Mouse (Mus musculus) liver, embryonic 11.5 days (tissue): Measurements from ENCODE around the gene Reep6. TPM values are rescaled to one million over a fixed set of nuclear protein-coding genes. Genes with fewer than 3 reads are reported as not detected.

Source experiments
- ATAC-seq: fragments of 200-750 bp; cut with Nextera tagmentation; replicated peaks from 2 replicates; pipeline ENCODE4 v1.8.0; 2017; ENCODE audit warnings: moderate number of reproducible peaks, mild to moderate bottlenecking, moderate TSS enrichment, moderate library complexity; ENCODE audit not compliant: low FRiP score
- DNase-seq: peaks from one replicate; pipeline ENCODE4 v3.0.0-alpha.2; 2017; ENCODE audit warnings: low spot score
- H3K27ac ChIP-seq: fragments of 300-500 bp; sonication (generic); 2 replicates; pipeline ENCODE4 v1.5.1; 2014; ENCODE audit warnings: mild to moderate bottlenecking, low read depth, low read length, control low read depth
- H3K27me3 ChIP-seq: fragments of 300-500 bp; sonication (generic); replicated peaks from 2 replicates; pipeline ENCODE4 v1.6.1; 2014; ENCODE audit warnings: low read length, mixed read lengths; ENCODE audit not compliant: control insufficient read depth, insufficient read depth
- H3K36me3 ChIP-seq: fragments of 300-500 bp; sonication (generic); 2 replicates; pipeline ENCODE4 v1.6.1; 2014; ENCODE audit warnings: mild to moderate bottlenecking, low read length, moderate library complexity, mixed read lengths; ENCODE audit not compliant: control insufficient read depth, insufficient read depth
- H3K4me1 ChIP-seq: fragments of 300-500 bp; sonication (generic); replicated peaks from 2 replicates; pipeline ENCODE4 v1.6.1; 2014; ENCODE audit warnings: low read length, mixed read lengths; ENCODE audit not compliant: control insufficient read depth, insufficient read depth
- H3K4me2 ChIP-seq: fragments of 300-500 bp; sonication (generic); 2 replicates; pipeline ENCODE4 v1.6.1; 2014; ENCODE audit warnings: mild to moderate bottlenecking, control low read depth, moderate library complexity
- H3K4me3 ChIP-seq: fragments of 300-500 bp; sonication (generic); 2 replicates; pipeline ENCODE4 v1.5.1; 2014; ENCODE audit warnings: low read depth, low read length, control low read depth
- H3K9ac ChIP-seq: fragments of 300-500 bp; sonication (generic); 2 replicates; pipeline ENCODE4 v1.6.1; 2014; ENCODE audit warnings: low read depth, low read length, control low read depth
- H3K9me3 ChIP-seq: fragments of 300-500 bp; sonication (generic); 2 replicates; pipeline ENCODE4 v1.6.1; 2016; ENCODE audit warnings: low read length, inconsistent platforms, mixed read lengths; ENCODE audit not compliant: control insufficient read depth
- WGBS: fragments of 180-500 bp; shearing (Covaris S2); extraction: QIAGEN DNeasy Blood & Tissue Kit; methylation state at CpG from one replicate; pipeline ENCODE4 v1.1.7; 2014; 5-methylcytosine and 5-hydroxymethylcytosine counted together
- polyA plus RNA-seq: library from polyadenylated mRNA; unstranded; fragments of >200 nt; fragmentation: Nextera tagmentation; extraction: Ambion mirVana; gene quantifications from 2 replicates; pipeline ENCODE4 v1.2.1, GENCODE M21; 2014

The Reep6 gene
- polyA plus RNA-seq, 1 experiment from 2014 or later, result 76.1 TPM

DNA sequence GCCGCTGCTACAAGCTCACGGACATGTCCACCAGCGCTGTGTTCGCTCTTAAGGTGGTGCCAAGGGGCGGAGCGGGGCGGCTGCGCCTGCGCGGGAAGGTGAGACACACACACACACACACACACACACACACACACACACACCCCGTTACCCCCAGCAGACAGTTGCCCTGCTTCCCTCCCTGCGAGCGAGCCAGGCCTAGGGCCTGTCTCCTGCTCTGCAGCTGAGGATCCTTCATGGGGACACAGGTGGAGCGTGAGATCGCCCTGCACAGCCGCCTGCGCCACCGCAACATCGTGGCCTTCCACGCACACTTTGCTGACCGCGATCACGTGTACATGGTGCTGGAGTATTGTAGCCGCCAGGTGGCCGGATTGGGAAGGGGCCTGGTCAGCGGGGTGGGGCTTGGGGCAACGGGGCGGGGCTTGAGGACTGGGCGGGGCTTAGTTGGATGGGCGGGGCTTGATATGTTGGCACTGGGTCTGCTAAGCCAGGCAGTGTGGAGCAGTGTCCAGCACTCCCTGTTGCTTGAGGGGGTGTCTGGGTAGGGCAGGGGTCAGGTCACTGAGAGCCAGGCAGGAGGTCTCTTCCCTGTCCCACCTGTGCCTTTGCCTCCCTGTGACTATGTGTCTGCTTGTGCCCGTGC is 28.4 kb downstream of the Reep6 start:
- 0 out of 2 replicates have a peak overlapping the region, but pooled peaks have one; percentile 8 for H3K4me3 ChIP-seq
- no peaks in the 10 kb centered on the region for H3K9me3 ChIP-seq
- no peak overlapping the region for H3K27ac ChIP-seq
- DNase-seq (no peak), ATAC-seq (no peak; the same call in 1 of the 2 replicates)
- H3K36me3 ChIP-seq, result no peaks in the 10 kb centered on the region
- H3K9ac ChIP-seq, result no peak overlapping the region
- peaks cover 75% of the 10 kb centered on the region for H3K27me3 ChIP-seq
- H3K4me2 ChIP-seq, result peak overlapping the region; percentile 42
- 9% methylated on average over 31 of the region's 31 CpGs for WGBS
- peaks cover 5% of the 10 kb centered on the region for H3K4me1 ChIP-seq

GRCm38 (mm10) chr10:80363734-80364133 is 34.0 kb downstream of the Reep6 start:
- no peak for ATAC-seq

DNA sequence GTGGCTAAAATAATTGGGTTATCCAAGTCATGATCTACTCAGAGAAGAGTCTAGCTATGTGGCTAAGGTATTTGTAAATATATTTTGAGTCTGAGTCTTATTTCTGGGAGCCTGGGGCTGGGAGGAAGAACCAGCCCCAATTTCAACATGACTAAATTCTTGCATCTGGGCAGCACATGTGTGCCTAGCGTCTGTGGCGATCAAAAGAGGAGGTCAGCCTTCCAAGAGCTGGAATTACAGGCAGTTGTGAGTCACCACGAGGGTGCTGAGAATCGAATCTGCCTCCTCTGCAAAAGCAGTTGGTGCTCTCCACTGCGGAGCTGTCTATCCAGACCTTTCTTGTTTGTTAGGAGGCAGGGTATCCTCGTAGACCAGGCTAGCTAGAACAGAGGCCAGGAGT is 36.0 kb downstream of the Reep6 start:
- H3K9me3 ChIP-seq, result no peaks in the 10 kb centered on the region
- H3K4me3 ChIP-seq, result no peak overlapping the region
- H3K4me1 ChIP-seq, result no peaks in the 10 kb centered on the region
- H3K36me3 ChIP-seq, result no peaks in the 10 kb centered on the region
- no peak overlapping the region for H3K9ac ChIP-seq
- H3K27ac ChIP-seq, result no peak overlapping the region
- no peak for ATAC-seq
- no peak overlapping the region for H3K4me2 ChIP-seq
- 59% methylated on average over 6 of the region's 6 CpGs for WGBS
- peaks cover 43% of the 10 kb centered on the region for H3K27me3 ChIP-seq
- DNase-seq, result no peak

More at GRCm38 (mm10) chr10:80363734-80364133, 34.0 kb downstream of the Reep6 start:
- no peaks in the 10 kb centered on the region for H3K9me3 ChIP-seq
- H3K4me3 ChIP-seq, result no peak overlapping the region
- no peak for DNase-seq
- no peak overlapping the region for H3K4me2 ChIP-seq
- H3K27me3 ChIP-seq, result peaks cover 56% of the 10 kb centered on the region
- H3K9ac ChIP-seq, result no peak overlapping the region
- no peaks in the 10 kb centered on the region for H3K4me1 ChIP-seq
- WGBS, result 51% methylated on average over 6 of the region's 6 CpGs
- no peaks in the 10 kb centered on the region for H3K36me3 ChIP-seq
- H3K27ac ChIP-seq, result no peak overlapping the region

DNA sequence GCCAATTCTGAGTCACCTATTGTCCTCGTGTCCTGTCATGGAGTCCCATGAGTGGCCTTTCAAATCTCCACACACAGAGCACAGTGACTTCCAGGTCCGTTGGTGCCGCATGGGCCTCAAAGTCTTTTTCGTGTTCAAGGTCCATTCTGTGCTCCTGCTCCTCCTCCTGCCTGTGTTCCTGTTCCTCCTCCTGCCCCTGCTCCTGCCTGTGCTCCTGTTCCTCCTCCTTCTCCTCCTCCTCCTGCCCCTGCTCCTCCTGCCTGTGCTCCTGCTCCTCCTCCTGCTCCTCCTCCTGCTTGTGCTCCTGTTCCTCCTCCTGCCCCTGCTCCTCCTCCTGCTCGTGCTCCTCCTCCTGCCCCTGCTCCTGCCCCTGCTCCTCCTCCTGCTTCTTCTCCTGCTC is 38.2 kb downstream of the Reep6 start:
- Histone ChIP-seq H3K9me3 (no peaks in the 10 kb centered on the region), H3K4me1 (no peaks in the 10 kb centered on the region), H3K9ac (no peak overlapping the region), H3K4me3 (no peak overlapping the region), H3K27ac (no peak overlapping the region), H3K36me3 (no peaks in the 10 kb centered on the region), H3K4me2 (no peak overlapping the region), H3K27me3 (peaks cover 42% of the 10 kb centered on the region)
- DNase-seq (no peak), ATAC-seq (no peak)
- 60% methylated on average over 5 of the region's 5 CpGs for WGBS

- 78% methylated on average over 6 of the region's 6 CpGs for WGBS
- Histone ChIP-seq H3K27me3 (peaks cover 42% of the 10 kb centered on the region), H3K9me3 (no peaks in the 10 kb centered on the region), H3K4me2 (no peak overlapping the region), H3K9ac (no peak overlapping the region), H3K4me3 (no peak overlapping the region), H3K27ac (no peak overlapping the region), H3K4me1 (no peaks in the 10 kb centered on the region), H3K36me3 (no peaks in the 10 kb centered on the region)
- ATAC-seq (no peak), DNase-seq (no peak)
Observed at GRCm38 (mm10) chr10:80368392-80368791, 38.6 kb downstream of the Reep6 start.

GRCm38 (mm10) chr10:80369995-80370747 is 40.4 kb downstream of the Reep6 start:
- ATAC-seq, result no peak
- peaks cover 27% of the 10 kb centered on the region for H3K27me3 ChIP-seq

DNA sequence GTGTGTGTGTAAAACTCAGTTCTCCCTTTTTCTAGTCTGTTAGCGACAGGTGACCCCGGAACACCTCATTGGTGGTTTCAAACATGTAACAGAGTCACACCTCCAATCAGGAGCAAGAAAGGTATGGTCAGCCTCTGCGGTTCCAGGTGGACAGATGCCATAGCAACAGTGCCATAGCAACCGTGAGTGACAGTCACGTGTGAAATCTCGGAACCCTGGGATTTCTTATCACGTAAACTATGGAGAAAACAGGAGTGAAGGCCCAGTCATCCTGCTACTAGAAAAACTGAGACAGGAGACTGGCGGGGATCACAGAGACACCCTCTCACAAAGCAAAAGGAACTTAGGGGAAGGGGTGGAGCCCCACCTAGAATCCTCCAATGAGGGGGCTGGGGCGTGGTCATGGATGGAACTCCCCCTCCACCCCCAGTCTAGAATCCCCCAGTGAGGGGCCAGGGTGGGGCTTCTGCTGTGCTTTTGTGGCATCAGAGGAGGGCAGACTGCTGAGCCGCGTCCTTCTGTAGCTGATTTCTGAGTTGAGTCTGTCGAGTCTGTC is 41.7 kb downstream of the Reep6 start:
- peaks cover 18% of the 10 kb centered on the region for H3K27me3 ChIP-seq
- ATAC-seq (no peak; the same call in 1 of the 2 replicates), DNase-seq (no peak)
- no peaks in the 10 kb centered on the region for H3K36me3 ChIP-seq
- no peaks in the 10 kb centered on the region for H3K9me3 ChIP-seq
- H3K27ac ChIP-seq, result no peak overlapping the region
- no peak overlapping the region for H3K9ac ChIP-seq
- no peaks in the 10 kb centered on the region for H3K4me1 ChIP-seq
- H3K4me2 ChIP-seq, result no peak overlapping the region
- no peak overlapping the region for H3K4me3 ChIP-seq
- 6% methylated on average over 12 of the region's 12 CpGs for WGBS

More at GRCm38 (mm10) chr10:80369995-80370747, 40.4 kb downstream of the Reep6 start:
- Histone ChIP-seq H3K4me2 (no peak overlapping the region), H3K9me3 (no peaks in the 10 kb centered on the region), H3K4me3 (no peak overlapping the region), H3K9ac (no peak overlapping the region), H3K4me1 (no peaks in the 10 kb centered on the region), H3K36me3 (no peaks in the 10 kb centered on the region), H3K27ac (no peak overlapping the region)
- DNase-seq, result no peak
- WGBS, result 73% methylated on average over 21 of the region's 21 CpGs

DNA sequence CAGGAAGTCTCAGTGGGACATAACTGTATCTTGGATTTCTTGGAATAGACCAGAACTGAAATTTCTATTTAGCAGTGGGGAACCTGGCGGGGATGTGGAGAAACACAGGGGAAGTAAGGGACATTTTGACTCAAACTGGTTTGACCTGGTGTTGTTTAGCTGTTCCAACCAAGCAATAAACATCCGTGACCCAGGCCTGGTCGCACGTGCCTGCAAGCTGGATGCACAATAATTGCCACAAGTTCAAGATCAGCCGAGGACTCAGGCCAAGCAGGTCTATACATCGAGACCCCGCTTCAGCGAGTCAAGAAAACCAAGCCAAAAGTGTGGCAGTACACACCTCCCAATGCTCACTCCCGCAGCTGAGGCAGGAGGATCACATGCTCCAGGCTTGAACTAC is 42.2 kb downstream of the Reep6 start:
- Histone ChIP-seq H3K27me3 (peaks cover 14% of the 10 kb centered on the region; the same call in 1 of the 2 replicates), H3K4me3 (no peak overlapping the region), H3K9me3 (no peaks in the 10 kb centered on the region), H3K27ac (no peak overlapping the region), H3K9ac (no peak overlapping the region), H3K4me2 (no peak overlapping the region), H3K36me3 (no peaks in the 10 kb centered on the region), H3K4me1 (no peaks in the 10 kb centered on the region)
- DNase-seq, result no peak
- WGBS, result 53% methylated on average over 9 of the region's 9 CpGs
- no peak for ATAC-seq
